Mouse (Mus musculus) hindlimb bud, embryonic 11.5 days (tissue): ENCODE measurements around the gene Plk1.

Experiments
- DNase-seq: peaks from one replicate; pipeline ENCODE4 v3.0.0-alpha.2; 2012; ENCODE audit warnings: low read depth, low spot score; ENCODE audit errors: extremely low spot score

Gene Plk1

GRCm38 (mm10) chr7:122158915-122159902 lies at the start of gene Plk1:
Plk1 (plus strand) TSS chr7:122159439.
- DNase-seq = peak; percentile 76

- no peak for DNase-seq
These were observed 35.7 kb upstream of the Plk1 start for GRCm38 (mm10) chr7:122123518-122123917.

GRCm38 (mm10) chr7:122125636-122126035 lies 33.6 kb upstream of the Plk1 start:
- DNase-seq = no peak

GRCm38 (mm10) chr7:122126946-122127345 lies 32.3 kb upstream of the Plk1 start:
- no peak for DNase-seq

- no peak for DNase-seq
These were observed 27.4 kb upstream of the Plk1 start for GRCm38 (mm10) chr7:122131834-122132233.

GRCm38 (mm10) chr7:122132497-122133337 lies 26.5 kb upstream of the Plk1 start, which contains the start of the genes Palb2 and Dctn5:
Palb2 (minus strand) TSS chr7:122132985.
Dctn5 (plus strand) TSS chr7:122133041.
- peak; percentile 98 for DNase-seq

GRCm38 (mm10) chr7:122133338-122133625 lies 26.0 kb upstream of the Plk1 start:
- DNase-seq = no peak

GRCm38 (mm10) chr7:122135070-122135469 lies 24.2 kb upstream of the Plk1 start:
- DNase-seq = no peak

GRCm38 (mm10) chr7:122137071-122137470 lies 22.2 kb upstream of the Plk1 start:
- no peak for DNase-seq

- no peak for DNase-seq
These were observed 21.0 kb upstream of the Plk1 start for GRCm38 (mm10) chr7:122138190-122138589.

- no peak for DNase-seq
These were observed 18.2 kb upstream of the Plk1 start for GRCm38 (mm10) chr7:122140991-122141390.

GRCm38 (mm10) chr7:122152473-122152872 lies 6.8 kb upstream of the Plk1 start:
- no peak for DNase-seq

GRCm38 (mm10) chr7:122158488-122158887 lies 751 bp upstream of the Plk1 start:
- DNase-seq = no peak

GRCm38 (mm10) chr7:122160037-122160436 lies 798 bp downstream of the Plk1 start:
- no peak for DNase-seq

GRCm38 (mm10) chr7:122163766-122164165 lies 4.5 kb downstream of the Plk1 start:
- DNase-seq = no peak

GRCm38 (mm10) chr7:122167203-122167602 lies 8.0 kb downstream of the Plk1 start:
- DNase-seq = no peak

GRCm38 (mm10) chr7:122170705-122171104 lies 11.5 kb downstream of the Plk1 start:
- no peak for DNase-seq

GRCm38 (mm10) chr7:122171613-122172012 lies 12.4 kb downstream of the Plk1 start:
- DNase-seq = no peak

- no peak for DNase-seq
These were observed 21.5 kb downstream of the Plk1 start for GRCm38 (mm10) chr7:122180720-122181119.

- DNase-seq = no peak
These were observed 25.3 kb downstream of the Plk1 start for GRCm38 (mm10) chr7:122184569-122184968.

- DNase-seq = no peak
These were observed 26.8 kb downstream of the Plk1 start, which contains the start of gene Ern2 for GRCm38 (mm10) chr7:122186043-122186442. Ern2 (minus strand) TSS chr7:122186207.

GRCm38 (mm10) chr7:122189484-122189883 lies 30.2 kb downstream of the Plk1 start:
- DNase-seq = peak; percentile 28
